Mouse (Mus musculus) lung, postnatal 0 days (tissue): ENCODE data around the gene Gm20388.

Experiments used
- CTCF ChIP-seq: IDR thresholded peaks from 2 replicates; pipeline ENCODE4 v1.5.1; 2016; ENCODE audit warnings: antibody characterized with exemption, mild to moderate bottlenecking
- EP300 ChIP-seq: IDR thresholded peaks from 2 replicates; pipeline ENCODE4 v1.6.1; 2016; ENCODE audit warnings: antibody characterized with exemption, mild to moderate bottlenecking, control low read depth

- no peak for TF ChIP-seq CTCF
- no peak for TF ChIP-seq EP300
These were observed 311.9 kb downstream of the Gm20388 start for GRCm38 (mm10) chr8:120222548-120222947.
